Mouse (Mus musculus) olfactory bulb, adult 2 months (tissue): ENCODE measurements around the gene Tex264.

Source experiments
- CTCF ChIP-seq: fragments of 200-500 bp; IDR thresholded peaks from 2 replicates; pipeline ENCODE4 v1.5.1; 2012; ENCODE audit warnings: low read depth, mild to moderate bottlenecking, low read length, moderate library complexity; ENCODE audit not compliant: insufficient read depth
- POLR2A ChIP-seq: fragments of 200-500 bp; IDR thresholded peaks from 2 replicates; pipeline ENCODE4 v1.6.1; 2012; ENCODE audit warnings: mild to moderate bottlenecking, low read depth, low read length, moderate library complexity; ENCODE audit not compliant: insufficient read depth

- TF ChIP-seq CTCF (no peak), POLR2A (no peak)
These were observed 38.5 kb downstream of the Tex264 start for GRCm38 (mm10) chr9:106647226-106647625.
